Mouse (Mus musculus): ENCODE results near the gene Agrp. TPM values are rescaled to one million over a fixed set of nuclear protein-coding genes. Genes with fewer than 3 reads are reported as not detected.
A peak's percentile ranks its signal among the peaks of the same experiment; 100 is the strongest.

The Agrp gene
- polyA plus RNA-seq, 1 experiment from 2014 or later: 0.81 TPM

DNA sequence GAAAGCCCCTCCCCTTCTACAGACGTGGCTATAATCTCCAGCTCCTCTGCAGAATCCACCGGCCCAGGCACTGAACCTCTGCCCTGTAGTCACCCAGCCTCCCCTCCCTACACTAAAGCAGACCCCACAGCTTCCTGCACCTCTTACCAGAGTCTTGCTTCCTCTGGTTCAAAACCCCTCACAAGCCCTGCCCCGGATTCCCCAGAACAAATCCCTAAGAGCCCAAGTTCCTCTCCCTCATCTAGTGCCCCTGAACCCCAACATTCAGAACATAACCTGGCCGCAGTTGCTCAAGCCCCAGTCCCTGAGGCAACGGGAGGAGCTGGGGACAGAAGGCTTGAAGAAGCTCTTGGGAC, 18.9 kb downstream of the Agrp start:
- Histone ChIP-seq H3K27ac (ENCODE audit: low read length) (no peak overlapping the region), H3K4me2 (ENCODE audit: low read depth, low read length) (no peak overlapping the region), H3K4me3 (replicated peaks; ENCODE audit: low read length) (no peak overlapping the region), H3K27me3 (ENCODE audit: control insufficient read depth, insufficient read depth, low read length) (no peaks in the 10 kb centered on the region), H3K36me3 (ENCODE audit: control insufficient read depth, insufficient read depth, low read length) (peaks cover 28% of the 10 kb centered on the region), H3K4me1 (ENCODE audit: control insufficient read depth, insufficient read depth, low read length) (peaks cover 16% of the 10 kb centered on the region), H3K9ac (ENCODE audit: low read length) (no peak overlapping the region), H3K9me3 (replicated peaks; ENCODE audit: control insufficient read depth, low read length) (no peaks in the 10 kb centered on the region)
- 88% methylated on average over 5 of the region's 5 CpGs for WGBS
- no peak for ATAC-seq (ENCODE audit: insufficient read depth, low FRiP score)

DNA sequence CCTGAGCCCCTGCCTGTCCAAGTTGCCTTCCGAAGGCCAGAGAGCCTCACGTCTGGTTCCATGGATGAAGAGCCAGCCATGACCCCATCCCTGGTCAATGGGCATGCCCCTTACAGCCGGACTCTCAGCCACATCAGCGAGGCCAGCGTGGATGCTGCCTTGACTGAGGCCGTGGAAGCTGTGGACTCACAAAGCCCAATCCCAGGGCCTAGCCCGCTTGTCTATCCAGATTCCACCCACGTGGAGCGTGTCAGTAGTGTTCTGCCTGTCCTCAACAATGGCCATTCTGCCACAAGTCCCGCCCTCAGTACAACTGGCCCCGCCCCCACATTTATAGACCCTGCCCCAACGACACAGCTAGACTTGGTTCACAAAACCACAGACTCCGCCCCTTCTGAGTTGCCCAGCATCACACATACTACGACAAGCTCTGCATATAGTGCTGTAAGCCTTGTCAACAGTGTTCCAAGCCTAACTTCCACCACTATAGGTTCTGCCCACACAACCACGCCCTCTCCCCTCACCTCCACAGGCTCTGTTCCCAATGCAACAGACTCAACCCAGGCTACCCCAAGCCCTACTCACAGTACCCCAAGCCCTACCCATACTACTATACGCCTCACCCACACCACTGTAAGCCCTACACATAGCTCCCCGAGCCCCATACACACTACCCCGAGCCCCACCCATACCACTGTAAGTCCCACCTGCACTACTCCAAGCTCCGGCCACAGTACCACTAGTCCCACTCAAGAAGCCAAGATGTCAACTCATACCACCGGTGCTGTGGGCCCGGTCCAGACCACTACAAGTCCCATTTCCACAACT, 19.5 kb downstream of the Agrp start:
- no peak for ATAC-seq (ENCODE audit: insufficient read depth, low FRiP score)
- Histone ChIP-seq H3K9me3 (replicated peaks; ENCODE audit: control insufficient read depth, low read length) (no peaks in the 10 kb centered on the region), H3K27me3 (ENCODE audit: control insufficient read depth, insufficient read depth, low read length) (no peaks in the 10 kb centered on the region), H3K4me1 (ENCODE audit: control insufficient read depth, insufficient read depth, low read length) (peaks cover 10% of the 10 kb centered on the region), H3K4me2 (ENCODE audit: low read depth, low read length) (no peak overlapping the region), H3K9ac (ENCODE audit: low read length) (no peak overlapping the region), H3K4me3 (replicated peaks; ENCODE audit: low read length) (no peak overlapping the region), H3K36me3 (ENCODE audit: control insufficient read depth, insufficient read depth, low read length) (peaks cover 28% of the 10 kb centered on the region), H3K27ac (ENCODE audit: low read length) (no peak overlapping the region)
- 88% methylated on average over 21 of the region's 21 CpGs for WGBS

DNA sequence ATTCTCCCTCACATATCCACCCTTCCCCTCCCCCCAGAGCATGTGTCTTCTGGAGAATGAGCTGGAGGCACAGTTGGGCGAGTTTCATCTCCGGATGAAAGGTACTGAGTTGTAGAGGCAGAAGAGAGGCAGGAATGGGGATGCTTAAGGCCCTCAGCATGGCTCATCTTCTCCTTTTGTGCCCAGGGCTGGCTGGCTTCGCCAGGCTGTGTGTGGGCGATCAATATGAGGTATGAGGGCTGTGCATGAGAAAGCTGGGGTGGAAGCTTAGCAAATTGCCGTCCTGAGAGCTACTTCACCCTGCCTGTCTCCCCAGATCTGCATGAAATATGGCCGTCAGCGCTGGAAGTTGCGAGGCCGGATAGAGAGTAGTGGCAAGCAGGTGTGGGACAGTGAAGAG, 21.3 kb downstream of the Agrp start:
- no peaks in the 10 kb centered on the region for H3K9me3 ChIP-seq (replicated peaks; ENCODE audit: control insufficient read depth, low read length)
- 89% methylated on average over 9 of the region's 9 CpGs for WGBS
- H3K27me3 ChIP-seq (ENCODE audit: control insufficient read depth, insufficient read depth, low read length): peaks cover 3% of the 10 kb centered on the region; the same call in 1 of the 2 replicates
- peaks cover 28% of the 10 kb centered on the region for H3K36me3 ChIP-seq (ENCODE audit: control insufficient read depth, insufficient read depth, low read length)
- no peak overlapping the region for H3K4me3 ChIP-seq (replicated peaks; ENCODE audit: low read length)
- no peak for ATAC-seq (ENCODE audit: insufficient read depth, low FRiP score)
- no peak overlapping the region for H3K4me2 ChIP-seq (ENCODE audit: low read depth, low read length)
- H3K27ac ChIP-seq (ENCODE audit: low read length): no peak overlapping the region
- H3K4me1 ChIP-seq (ENCODE audit: control insufficient read depth, insufficient read depth, low read length): peaks cover 4% of the 10 kb centered on the region; the same call in 1 of the 2 replicates
- H3K9ac ChIP-seq (ENCODE audit: low read length): no peak overlapping the region

DNA sequence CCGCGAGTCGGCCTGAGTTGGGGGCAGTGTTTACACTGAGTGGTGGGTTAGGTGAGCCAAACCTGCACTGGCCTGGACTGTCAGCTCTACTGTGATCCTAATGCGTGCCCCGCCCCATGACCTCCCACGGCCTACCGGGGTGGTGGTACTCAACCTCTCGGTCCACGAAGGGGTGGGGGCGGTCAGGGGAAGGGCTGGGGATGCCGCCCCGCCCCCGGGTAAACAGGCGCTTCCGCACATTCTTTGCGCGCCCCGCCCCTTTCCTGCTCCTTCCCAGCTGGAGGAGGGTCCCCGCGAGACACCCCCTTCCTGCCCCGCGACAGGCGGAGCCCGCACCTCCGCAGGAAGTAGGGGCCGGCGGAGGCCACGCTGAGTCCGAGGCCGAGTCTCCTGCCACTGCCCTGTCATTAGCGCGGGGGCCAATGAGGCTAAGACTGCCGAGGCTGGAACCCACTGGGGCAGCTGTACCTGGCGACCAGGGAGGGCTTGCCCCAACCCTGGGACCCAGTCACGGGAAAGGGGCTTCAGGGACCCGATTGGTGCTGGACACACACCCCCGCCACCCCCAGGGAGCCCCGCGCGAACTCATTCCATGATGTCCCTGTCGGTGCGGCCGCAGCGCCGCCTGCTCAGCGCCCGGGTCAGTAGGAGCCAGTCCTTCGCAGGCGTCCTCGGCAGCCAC, 23.2 kb downstream of the Agrp start:
- H3K4me3 ChIP-seq (replicated peaks; ENCODE audit: low read length): peak overlapping the region; percentile 57
- WGBS: 3% methylated on average over 50 of the region's 50 CpGs
- H3K4me2 ChIP-seq (ENCODE audit: low read depth, low read length): peak overlapping the region; percentile 96
- peak overlapping the region; percentile 67 for H3K9ac ChIP-seq (ENCODE audit: low read length)
- no peak overlapping the region for H3K27ac ChIP-seq (ENCODE audit: low read length)
- peaks cover 23% of the 10 kb centered on the region; the same call in 1 of the 2 replicates for H3K36me3 ChIP-seq (ENCODE audit: control insufficient read depth, insufficient read depth, low read length)
- H3K27me3 ChIP-seq (ENCODE audit: control insufficient read depth, insufficient read depth, low read length): peaks cover 3% of the 10 kb centered on the region; the same call in 1 of the 2 replicates
- H3K9me3 ChIP-seq (replicated peaks; ENCODE audit: control insufficient read depth, low read length): no peaks in the 10 kb centered on the region
- peak; percentile 63 for ATAC-seq (ENCODE audit: insufficient read depth, low FRiP score)
- peaks cover 4% of the 10 kb centered on the region; the same call in 1 of the 2 replicates for H3K4me1 ChIP-seq (ENCODE audit: control insufficient read depth, insufficient read depth, low read length)

DNA sequence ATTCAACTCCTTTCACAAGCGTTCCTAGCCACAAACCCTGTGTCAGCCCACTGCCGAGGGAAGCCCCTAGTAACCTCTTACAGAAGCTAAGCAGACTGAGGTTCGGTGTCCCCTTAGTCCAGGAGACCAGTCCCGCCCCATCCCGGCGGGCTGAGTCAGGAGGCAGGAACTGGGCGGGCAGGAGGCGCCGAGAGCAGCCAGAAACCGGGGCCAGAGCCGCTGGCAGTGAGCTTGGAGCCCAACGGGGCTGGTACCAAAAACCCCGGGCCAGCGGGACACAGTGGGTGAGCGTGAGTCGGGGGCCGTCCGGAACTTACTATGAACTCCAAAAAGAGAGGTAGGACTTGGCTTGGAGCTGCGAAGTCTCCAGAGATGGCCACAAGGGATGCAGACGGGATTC, 24.2 kb downstream of the Agrp start:
- Histone ChIP-seq H3K27me3 (ENCODE audit: control insufficient read depth, insufficient read depth, low read length) (peaks cover 3% of the 10 kb centered on the region; the same call in 1 of the 2 replicates), H3K9me3 (replicated peaks; ENCODE audit: control insufficient read depth, low read length) (no peaks in the 10 kb centered on the region), H3K4me3 (replicated peaks; ENCODE audit: low read length) (peak overlapping the region; percentile 57), H3K27ac (ENCODE audit: low read length) (no peak overlapping the region), H3K9ac (ENCODE audit: low read length) (no peak overlapping the region), H3K4me2 (ENCODE audit: low read depth, low read length) (peak overlapping the region; percentile 96), H3K36me3 (ENCODE audit: control insufficient read depth, insufficient read depth, low read length) (peaks cover 17% of the 10 kb centered on the region; the same call in 1 of the 2 replicates), H3K4me1 (ENCODE audit: control insufficient read depth, insufficient read depth, low read length) (peaks cover 4% of the 10 kb centered on the region; the same call in 1 of the 2 replicates)
- 7% methylated on average over 20 of the region's 20 CpGs for WGBS
- 0 out of 2 replicates have a peak, but pooled peaks have one; percentile 8 for ATAC-seq (ENCODE audit: insufficient read depth, low FRiP score)

DNA sequence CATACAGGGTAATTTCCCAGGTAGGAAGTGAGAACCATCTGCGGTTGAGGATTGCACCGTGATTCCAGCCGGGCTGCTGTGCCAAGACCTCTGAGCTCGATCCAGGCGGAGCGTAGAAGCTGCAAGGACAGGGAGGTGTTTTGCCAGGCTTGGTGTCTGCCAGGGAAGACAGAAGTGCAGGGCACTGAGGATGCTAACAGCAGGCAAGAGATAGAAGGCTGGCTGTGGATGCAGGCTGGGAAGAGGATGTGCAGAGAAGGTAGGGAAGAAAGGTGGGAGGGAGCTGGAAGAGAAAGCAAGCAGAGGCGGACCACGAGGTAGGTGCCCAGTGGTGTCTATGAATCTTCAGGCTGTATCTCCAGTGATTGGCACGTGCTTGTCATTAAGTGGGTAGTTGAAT, 25.4 kb downstream of the Agrp start:
- H3K36me3 ChIP-seq (ENCODE audit: control insufficient read depth, insufficient read depth, low read length): peaks cover 10% of the 10 kb centered on the region; the same call in 1 of the 2 replicates
- WGBS: 89% methylated on average over 9 of the region's 9 CpGs
- ATAC-seq (ENCODE audit: insufficient read depth, low FRiP score): no peak
- H3K27ac ChIP-seq (ENCODE audit: low read length): no peak overlapping the region
- no peak overlapping the region for H3K4me2 ChIP-seq (ENCODE audit: low read depth, low read length)
- H3K9ac ChIP-seq (ENCODE audit: low read length): no peak overlapping the region
- H3K9me3 ChIP-seq (replicated peaks; ENCODE audit: control insufficient read depth, low read length): no peaks in the 10 kb centered on the region
- peaks cover 3% of the 10 kb centered on the region; the same call in 1 of the 2 replicates for H3K27me3 ChIP-seq (ENCODE audit: control insufficient read depth, insufficient read depth, low read length)
- H3K4me3 ChIP-seq (replicated peaks; ENCODE audit: low read length): no peak overlapping the region
- peaks cover 11% of the 10 kb centered on the region for H3K4me1 ChIP-seq (ENCODE audit: control insufficient read depth, insufficient read depth, low read length)

DNA sequence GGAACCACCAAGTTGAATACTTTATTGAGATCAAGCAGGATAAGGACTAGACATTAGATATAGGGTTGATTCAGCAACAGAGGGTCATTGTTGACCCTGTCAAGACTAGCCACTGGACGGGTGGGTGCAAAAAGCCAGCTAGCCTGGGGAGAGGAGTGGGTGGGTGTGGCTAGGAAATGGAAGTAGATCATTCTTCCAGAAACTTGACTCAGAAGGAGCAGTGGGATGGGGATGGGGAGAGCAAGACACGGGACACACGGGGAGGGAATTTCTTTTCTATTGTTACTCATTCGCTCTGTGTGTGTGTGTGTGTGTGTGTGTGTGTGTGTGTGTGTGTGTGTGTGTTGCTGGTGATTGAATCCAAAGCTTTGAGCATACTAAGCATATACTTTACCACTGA, 27.4 kb downstream of the Agrp start:
- peaks cover 19% of the 10 kb centered on the region for H3K4me1 ChIP-seq (ENCODE audit: control insufficient read depth, insufficient read depth, low read length)
- no peak for ATAC-seq (ENCODE audit: insufficient read depth, low FRiP score)
- no peak overlapping the region; the same call in 1 of the 2 replicates for H3K27ac ChIP-seq (ENCODE audit: low read length)
- H3K36me3 ChIP-seq (ENCODE audit: control insufficient read depth, insufficient read depth, low read length): no peaks in the 10 kb centered on the region
- H3K4me3 ChIP-seq (replicated peaks; ENCODE audit: low read length): no peak overlapping the region
- 66% methylated on average over 4 of the region's 4 CpGs for WGBS
- H3K27me3 ChIP-seq (ENCODE audit: control insufficient read depth, insufficient read depth, low read length): peaks cover 3% of the 10 kb centered on the region; the same call in 1 of the 2 replicates
- H3K4me2 ChIP-seq (ENCODE audit: low read depth, low read length): no peak overlapping the region
- H3K9ac ChIP-seq (ENCODE audit: low read length): no peak overlapping the region
- H3K9me3 ChIP-seq (replicated peaks; ENCODE audit: control insufficient read depth, low read length): no peaks in the 10 kb centered on the region

DNA sequence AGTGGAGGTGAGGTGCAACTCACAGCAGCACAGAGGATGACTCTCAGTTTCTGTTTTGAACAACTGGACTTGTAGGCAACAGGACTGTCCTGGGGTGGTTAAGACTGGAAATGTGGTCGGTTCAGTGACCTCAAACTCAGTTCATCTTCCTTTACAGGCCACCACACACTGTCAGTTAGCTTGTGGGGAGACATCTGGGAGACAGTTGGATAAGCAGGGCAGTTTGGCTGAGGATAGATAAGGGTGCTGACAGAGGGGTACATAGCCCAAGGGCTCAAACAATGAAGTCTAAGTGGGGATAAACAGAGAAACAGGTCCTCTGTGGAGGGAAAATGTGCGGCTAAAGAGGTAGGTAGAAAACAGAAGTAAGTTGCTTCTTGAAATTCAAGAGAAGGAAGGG, 27.8 kb downstream of the Agrp start:
- Histone ChIP-seq H3K4me3 (replicated peaks; ENCODE audit: low read length) (no peak overlapping the region), H3K27ac (ENCODE audit: low read length) (no peak overlapping the region; the same call in 1 of the 2 replicates), H3K27me3 (ENCODE audit: control insufficient read depth, insufficient read depth, low read length) (peaks cover 3% of the 10 kb centered on the region; the same call in 1 of the 2 replicates), H3K4me2 (ENCODE audit: low read depth, low read length) (no peak overlapping the region), H3K9me3 (replicated peaks; ENCODE audit: control insufficient read depth, low read length) (no peaks in the 10 kb centered on the region), H3K36me3 (ENCODE audit: control insufficient read depth, insufficient read depth, low read length) (no peaks in the 10 kb centered on the region), H3K9ac (ENCODE audit: low read length) (no peak overlapping the region), H3K4me1 (ENCODE audit: control insufficient read depth, insufficient read depth, low read length) (peaks cover 23% of the 10 kb centered on the region)
- ATAC-seq (ENCODE audit: insufficient read depth, low FRiP score): no peak
- WGBS: 69% methylated on average over 2 of the region's 2 CpGs

DNA sequence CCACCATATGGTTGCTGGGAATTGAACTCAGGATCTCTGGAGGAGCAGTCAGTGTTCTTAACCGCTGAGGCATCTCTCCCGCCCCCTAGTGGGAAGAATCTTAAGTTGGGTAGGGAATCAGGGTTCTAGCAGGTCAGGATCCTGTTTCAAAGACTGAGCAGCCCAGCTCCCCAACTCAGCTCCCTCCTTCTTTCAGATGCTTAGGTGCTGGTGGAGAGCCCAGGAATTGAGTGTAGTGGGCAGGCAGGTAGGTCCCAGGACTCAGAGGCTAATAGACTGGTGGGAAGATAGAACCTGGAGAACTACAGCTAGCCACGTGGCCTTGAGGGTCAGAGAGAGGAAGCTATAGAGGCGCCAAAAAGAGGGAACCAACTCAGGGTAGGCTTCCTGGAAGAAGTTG, 29.5 kb downstream of the Agrp start:
- Histone ChIP-seq H3K9ac (ENCODE audit: low read length) (no peak overlapping the region), H3K27me3 (ENCODE audit: control insufficient read depth, insufficient read depth, low read length) (peaks cover 3% of the 10 kb centered on the region; the same call in 1 of the 2 replicates), H3K27ac (ENCODE audit: low read length) (no peak overlapping the region), H3K4me3 (replicated peaks; ENCODE audit: low read length) (no peak overlapping the region), H3K4me1 (ENCODE audit: control insufficient read depth, insufficient read depth, low read length) (peaks cover 19% of the 10 kb centered on the region), H3K36me3 (ENCODE audit: control insufficient read depth, insufficient read depth, low read length) (no peaks in the 10 kb centered on the region), H3K4me2 (ENCODE audit: low read depth, low read length) (peak overlapping the region; percentile 91; the same call in 1 of the 2 replicates), H3K9me3 (replicated peaks; ENCODE audit: control insufficient read depth, low read length) (no peaks in the 10 kb centered on the region)
- 32% methylated on average over 4 of the region's 4 CpGs for WGBS
- ATAC-seq (ENCODE audit: insufficient read depth, low FRiP score): no peak

Data from stomach, embryonic 16.5 days (tissue).